Mouse (Mus musculus): ENCODE results near the gene Hp. TPM values are rescaled to one million over a fixed set of nuclear protein-coding genes. Genes with fewer than 3 reads are reported as not detected.
A peak's percentile ranks its signal among the peaks of the same experiment; 100 is the strongest.

Hp gene
- polyA plus RNA-seq (2014; fragmentation: Nextera tagmentation; extraction: Ambion mirVana): 0.17 and 0.53 TPM in 2 replicates

DNA sequence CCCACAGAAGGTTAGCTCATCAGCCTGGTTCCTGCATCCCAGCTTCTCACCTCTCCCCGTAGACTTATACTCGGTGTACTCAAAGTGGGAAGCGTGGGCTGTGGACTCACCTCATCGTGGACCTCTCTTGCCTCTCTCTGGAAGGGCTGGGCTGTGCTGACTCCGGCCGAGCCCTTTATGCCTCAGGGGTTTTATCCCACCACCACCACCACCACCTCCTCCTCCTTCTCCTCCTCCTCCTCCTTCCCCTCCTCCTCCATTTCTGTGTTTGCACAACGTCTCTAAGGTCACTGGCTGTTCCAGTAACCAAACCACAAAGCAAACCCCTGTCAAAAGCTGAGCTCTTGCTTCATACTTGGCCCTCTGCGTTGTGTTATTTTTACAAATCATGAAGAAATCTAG, at the start of gene Hp:
Gene Hp, minus strand, starts transcription at position 273 of the 402 bp plus-strand sequence.
- Histone ChIP-seq H3K4me1 (replicated peaks; ENCODE audit: control insufficient read depth, insufficient read depth, low read length) (no peaks in the 10 kb centered on the region), H3K4me2 (ENCODE audit: low read length) (no peak within 1 kb of the TSS), H3K9ac (ENCODE audit: low read length) (no peak within 1 kb of the TSS), H3K9me3 (ENCODE audit: control insufficient read depth, low read length) (no peaks in the 10 kb centered on the region), H3K27me3 (replicated peaks; ENCODE audit: control insufficient read depth, insufficient read depth, low read length) (no peaks in the 10 kb centered on the region), H3K4me3 (ENCODE audit: low read depth, low read length) (no peak within 1 kb of the TSS), H3K27ac (ENCODE audit: low read depth) (no peak within 1 kb of the TSS), H3K36me3 (ENCODE audit: control insufficient read depth, insufficient read depth, low read length) (no peaks in the 10 kb centered on the region)
- ATAC-seq (replicated peaks; ENCODE audit: low FRiP score, low TSS enrichment, low read depth) (no peak), DNase-seq (ENCODE audit: low spot score) (no peak)
- WGBS: 69% methylated on average over 8 of the region's 8 CpGs

DNA sequence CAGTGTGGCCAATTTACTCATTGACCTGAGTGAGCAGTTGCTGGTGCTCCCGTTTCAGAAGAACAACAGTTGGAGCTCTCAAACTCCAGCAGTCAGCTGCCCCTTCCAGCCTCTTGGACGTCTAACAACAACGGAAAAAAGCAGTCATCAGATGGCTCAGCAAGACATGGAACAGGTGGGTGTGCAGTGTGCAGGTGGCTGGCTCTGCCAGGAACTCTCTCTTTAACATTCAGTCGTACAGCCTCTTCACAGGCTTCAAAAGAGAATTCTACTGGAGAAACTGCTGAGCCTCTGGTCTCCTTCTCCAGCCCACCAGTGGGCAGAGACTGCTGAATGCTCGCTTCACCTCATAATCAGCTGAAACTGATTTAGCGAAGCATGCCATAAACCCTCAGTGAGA, 49.7 kb upstream of the Hp start:
- Histone ChIP-seq H3K27ac (ENCODE audit: low read depth) (no peak overlapping the region), H3K4me3 (ENCODE audit: low read depth, low read length) (no peak overlapping the region), H3K27me3 (replicated peaks; ENCODE audit: control insufficient read depth, insufficient read depth, low read length) (no peaks in the 10 kb centered on the region), H3K9ac (ENCODE audit: low read length) (no peak overlapping the region), H3K36me3 (ENCODE audit: control insufficient read depth, insufficient read depth, low read length) (no peaks in the 10 kb centered on the region), H3K4me2 (ENCODE audit: low read length) (no peak overlapping the region), H3K9me3 (ENCODE audit: control insufficient read depth, low read length) (peaks cover 6% of the 10 kb centered on the region; the same call in 1 of the 2 replicates), H3K4me1 (replicated peaks; ENCODE audit: control insufficient read depth, insufficient read depth, low read length) (no peaks in the 10 kb centered on the region)
- DNase-seq (ENCODE audit: low spot score) (no peak), ATAC-seq (replicated peaks; ENCODE audit: low FRiP score, low TSS enrichment, low read depth) (no peak)
- WGBS: 69% methylated on average over 6 of the region's 6 CpGs

DNA sequence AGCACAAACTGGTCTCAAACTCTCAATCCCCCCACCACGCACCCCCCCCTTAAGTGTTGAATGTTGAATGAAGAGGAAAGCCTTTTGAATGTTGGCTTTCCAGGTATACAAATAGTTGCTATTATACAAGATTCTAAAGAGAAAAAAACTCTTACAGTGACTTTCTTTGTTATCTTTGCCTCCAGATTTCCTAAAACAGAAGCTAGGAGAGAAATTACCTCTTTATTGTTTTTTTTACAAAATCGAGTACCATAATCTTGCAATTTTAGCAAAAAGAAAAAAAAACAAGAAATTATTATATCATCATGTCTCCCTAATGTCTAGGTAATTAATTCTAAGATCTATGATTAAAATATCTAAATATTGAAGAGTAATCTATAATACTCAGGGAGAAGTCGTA, 36.6 kb upstream of the Hp start:
- WGBS: 87% methylated on average over 3 of the region's 3 CpGs
- Histone ChIP-seq H3K9me3 (ENCODE audit: control insufficient read depth, low read length) (no peaks in the 10 kb centered on the region), H3K4me1 (replicated peaks; ENCODE audit: control insufficient read depth, insufficient read depth, low read length) (no peaks in the 10 kb centered on the region), H3K36me3 (ENCODE audit: control insufficient read depth, insufficient read depth, low read length) (no peaks in the 10 kb centered on the region), H3K9ac (ENCODE audit: low read length) (no peak overlapping the region), H3K27ac (ENCODE audit: low read depth) (no peak overlapping the region), H3K4me2 (ENCODE audit: low read length) (no peak overlapping the region), H3K27me3 (replicated peaks; ENCODE audit: control insufficient read depth, insufficient read depth, low read length) (no peaks in the 10 kb centered on the region), H3K4me3 (ENCODE audit: low read depth, low read length) (no peak overlapping the region)
- no peak for DNase-seq (ENCODE audit: low spot score)
- ATAC-seq (replicated peaks; ENCODE audit: low FRiP score, low TSS enrichment, low read depth): no peak

DNA sequence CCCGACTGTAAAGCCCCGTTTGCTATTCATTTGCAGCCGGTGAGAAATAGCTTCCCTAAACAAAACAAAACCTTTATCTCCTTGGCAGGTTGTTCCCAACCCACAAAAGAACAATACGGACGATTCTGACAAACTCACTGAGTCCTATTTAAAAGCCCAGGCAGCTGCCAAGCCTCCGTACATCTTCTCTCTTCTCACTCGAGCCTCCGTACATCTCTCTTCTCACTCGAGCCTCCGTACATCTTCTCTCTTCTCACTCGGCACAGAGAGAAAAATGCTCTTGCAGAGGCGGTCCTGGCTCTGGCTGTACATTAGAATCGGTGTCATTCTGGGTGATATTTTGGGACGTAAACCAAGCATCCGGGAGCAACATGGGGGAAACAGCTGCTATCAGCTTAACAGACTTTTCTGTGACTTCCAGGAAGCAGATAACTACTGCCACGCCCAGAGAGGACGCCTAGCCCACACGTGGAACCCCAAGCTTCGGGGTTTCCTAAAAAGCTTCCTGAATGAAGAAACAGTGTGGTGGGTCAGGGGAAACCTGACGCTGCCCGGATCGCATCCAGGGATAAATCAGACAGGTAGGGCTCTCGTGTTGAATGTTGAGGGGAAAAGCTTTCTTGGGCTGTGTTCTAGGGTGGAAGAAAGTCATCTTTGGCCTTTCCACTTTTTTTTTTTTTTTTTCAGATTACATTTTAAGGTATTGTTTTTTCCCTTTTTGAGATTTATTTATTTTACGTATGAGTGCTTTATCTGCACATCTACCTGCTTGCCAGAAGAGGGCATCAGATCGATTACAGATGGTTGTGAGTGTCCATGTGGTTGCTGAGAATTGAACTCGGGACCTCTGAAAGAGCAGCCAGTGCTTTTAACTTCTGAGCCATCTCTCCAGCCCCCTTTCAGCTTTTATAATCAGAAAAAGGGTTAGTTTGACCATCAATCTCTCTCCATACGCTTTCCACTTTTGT, 35.6 kb upstream of the Hp start, which contains the start of gene Pkd1l3:
Gene Pkd1l3, plus strand, starts transcription at position 275 of the 968 bp plus-strand sequence.
- H3K27me3 ChIP-seq (replicated peaks; ENCODE audit: control insufficient read depth, insufficient read depth, low read length): no peaks in the 10 kb centered on the region
- 62% methylated on average over 27 of the region's 27 CpGs for WGBS
- ATAC-seq (replicated peaks; ENCODE audit: low FRiP score, low TSS enrichment, low read depth) (no peak), DNase-seq (ENCODE audit: low spot score) (no peak)
- no peaks in the 10 kb centered on the region for H3K9me3 ChIP-seq (ENCODE audit: control insufficient read depth, low read length)
- H3K4me1 ChIP-seq (replicated peaks; ENCODE audit: control insufficient read depth, insufficient read depth, low read length): no peaks in the 10 kb centered on the region
- H3K9ac ChIP-seq (ENCODE audit: low read length): no peak within 1 kb of the TSS
- no peak within 1 kb of the TSS for H3K27ac ChIP-seq (ENCODE audit: low read depth)
- H3K4me2 ChIP-seq (ENCODE audit: low read length): peak within 1 kb of the TSS; percentile 18; the same call in 1 of the 2 replicates
- H3K4me3 ChIP-seq (ENCODE audit: low read depth, low read length): no peak within 1 kb of the TSS
- H3K36me3 ChIP-seq (ENCODE audit: control insufficient read depth, insufficient read depth, low read length): no peaks in the 10 kb centered on the region

DNA sequence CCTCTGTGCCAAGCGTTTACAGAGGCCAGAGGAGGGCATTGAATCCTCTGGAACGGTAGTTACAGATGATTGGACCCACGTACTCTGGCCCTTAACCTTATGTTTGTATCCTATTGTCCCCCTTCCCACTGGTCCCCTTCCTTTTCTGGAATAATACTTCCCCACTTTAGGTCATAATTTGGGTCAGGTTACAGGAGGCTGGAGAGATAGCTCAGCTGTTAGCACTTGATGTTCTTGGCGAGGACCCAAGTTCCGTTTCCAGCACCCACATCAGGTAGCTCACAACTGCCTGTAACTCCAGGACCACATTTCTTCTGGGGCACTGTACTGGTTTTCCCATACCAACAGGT, 30.2 kb upstream of the Hp start:
- Histone ChIP-seq H3K4me2 (ENCODE audit: low read length) (peak overlapping the region; percentile 97), H3K36me3 (ENCODE audit: control insufficient read depth, insufficient read depth, low read length) (peaks cover 15% of the 10 kb centered on the region), H3K4me1 (replicated peaks; ENCODE audit: control insufficient read depth, insufficient read depth, low read length) (peaks cover 8% of the 10 kb centered on the region; the same call in 1 of the 2 replicates), H3K9ac (ENCODE audit: low read length) (peak overlapping the region; percentile 69), H3K9me3 (ENCODE audit: control insufficient read depth, low read length) (no peaks in the 10 kb centered on the region), H3K4me3 (ENCODE audit: low read depth, low read length) (peak overlapping the region; percentile 79), H3K27me3 (replicated peaks; ENCODE audit: control insufficient read depth, insufficient read depth, low read length) (no peaks in the 10 kb centered on the region), H3K27ac (ENCODE audit: low read depth) (peak overlapping the region; percentile 98)
- WGBS: 11% methylated on average over 5 of the region's 5 CpGs
- ATAC-seq (replicated peaks; ENCODE audit: low FRiP score, low TSS enrichment, low read depth): no peak
- DNase-seq (ENCODE audit: low spot score): no peak

DNA sequence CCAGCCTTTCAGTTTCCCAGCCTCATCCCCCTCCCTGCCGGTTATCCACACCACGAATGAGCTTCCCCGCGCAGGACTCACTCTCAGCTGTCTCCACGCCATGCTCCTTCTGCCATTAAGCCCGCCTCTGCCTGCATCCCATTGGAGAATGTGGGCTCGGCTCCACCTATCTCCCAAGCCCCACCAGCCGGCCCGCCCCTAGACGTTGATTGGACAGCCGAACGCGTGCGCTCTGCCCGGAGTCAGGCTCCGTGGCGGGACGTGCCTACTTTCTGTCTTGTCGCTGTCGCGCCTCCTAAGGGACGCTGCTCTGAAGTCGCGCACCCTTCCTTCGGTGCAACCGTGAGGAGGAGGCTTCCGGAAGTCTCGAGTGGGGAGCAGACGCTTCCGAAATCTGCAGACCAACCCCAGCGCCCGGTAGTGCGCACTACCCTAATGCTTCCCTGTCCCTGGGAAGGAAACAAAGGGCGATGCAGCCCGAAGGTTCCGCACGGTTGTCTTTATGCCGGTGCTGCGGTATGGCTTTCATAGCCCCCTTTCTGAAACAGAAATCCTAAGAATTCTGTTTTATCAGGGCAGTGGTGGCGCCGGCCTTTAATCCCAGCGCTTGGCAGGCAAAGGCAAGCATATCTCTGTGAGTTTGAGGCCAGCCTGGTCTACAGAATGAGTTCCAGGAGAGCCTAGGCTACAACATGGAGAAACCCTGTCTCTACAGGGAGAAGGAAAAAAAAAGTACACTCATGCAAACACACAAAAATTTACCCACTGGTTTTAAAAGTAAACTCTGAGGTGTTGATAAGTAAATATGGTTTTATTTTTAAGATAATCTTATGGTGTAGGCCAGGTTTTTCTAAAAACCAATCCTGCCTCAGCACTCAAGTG, 29.5 kb upstream of the Hp start, which contains the start of gene Dhodh:
Gene Dhodh, minus strand, starts transcription at position 403 of the 882 bp plus-strand sequence.
- H3K4me1 ChIP-seq (replicated peaks; ENCODE audit: control insufficient read depth, insufficient read depth, low read length): peaks cover 8% of the 10 kb centered on the region; the same call in 1 of the 2 replicates
- peak within 1 kb of the TSS; percentile 79 for H3K4me3 ChIP-seq (ENCODE audit: low read depth, low read length)
- DNase-seq (ENCODE audit: low spot score): peak; percentile 97
- H3K36me3 ChIP-seq (ENCODE audit: control insufficient read depth, insufficient read depth, low read length): peaks cover 21% of the 10 kb centered on the region
- H3K27me3 ChIP-seq (replicated peaks; ENCODE audit: control insufficient read depth, insufficient read depth, low read length): no peaks in the 10 kb centered on the region
- peak; percentile 98 for ATAC-seq (replicated peaks; ENCODE audit: low FRiP score, low TSS enrichment, low read depth)
- H3K9ac ChIP-seq (ENCODE audit: low read length): peak within 1 kb of the TSS; percentile 69
- H3K9me3 ChIP-seq (ENCODE audit: control insufficient read depth, low read length): no peaks in the 10 kb centered on the region
- H3K27ac ChIP-seq (ENCODE audit: low read depth): peak within 1 kb of the TSS; percentile 98
- H3K4me2 ChIP-seq (ENCODE audit: low read length): peak within 1 kb of the TSS; percentile 97
- WGBS: under 1% methylated on average over 42 of the region's 42 CpGs

DNA sequence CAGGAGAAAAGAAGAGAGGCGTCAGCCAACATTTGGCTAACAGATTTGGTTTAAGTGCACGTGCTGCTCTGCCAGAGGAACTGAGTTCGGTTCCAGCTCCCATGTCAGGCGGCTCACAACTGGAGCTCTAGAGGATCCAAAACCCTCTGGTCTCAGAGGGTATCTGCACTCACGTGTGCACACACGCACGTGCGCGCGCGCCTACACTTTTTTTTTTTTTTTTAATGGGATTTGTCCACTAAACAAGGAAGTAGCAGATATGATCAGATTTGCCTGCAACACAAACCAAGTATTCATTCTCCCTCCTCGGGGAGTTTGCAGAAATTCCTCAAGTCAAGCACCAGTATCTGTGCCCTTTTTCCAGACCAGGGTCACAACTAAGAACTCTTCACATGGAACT, 28.7 kb upstream of the Hp start:
- Histone ChIP-seq H3K4me1 (replicated peaks; ENCODE audit: control insufficient read depth, insufficient read depth, low read length) (peaks cover 8% of the 10 kb centered on the region; the same call in 1 of the 2 replicates), H3K4me3 (ENCODE audit: low read depth, low read length) (peak overlapping the region; percentile 79), H3K9ac (ENCODE audit: low read length) (peak overlapping the region; percentile 69), H3K36me3 (ENCODE audit: control insufficient read depth, insufficient read depth, low read length) (peaks cover 29% of the 10 kb centered on the region), H3K9me3 (ENCODE audit: control insufficient read depth, low read length) (no peaks in the 10 kb centered on the region), H3K27ac (ENCODE audit: low read depth) (peak overlapping the region; percentile 98; the same call in 1 of the 2 replicates), H3K4me2 (ENCODE audit: low read length) (peak overlapping the region; percentile 97), H3K27me3 (replicated peaks; ENCODE audit: control insufficient read depth, insufficient read depth, low read length) (no peaks in the 10 kb centered on the region)
- peak; percentile 60 for DNase-seq (ENCODE audit: low spot score)
- WGBS: 7% methylated on average over 12 of the region's 12 CpGs
- ATAC-seq (replicated peaks; ENCODE audit: low FRiP score, low TSS enrichment, low read depth): no peak

DNA sequence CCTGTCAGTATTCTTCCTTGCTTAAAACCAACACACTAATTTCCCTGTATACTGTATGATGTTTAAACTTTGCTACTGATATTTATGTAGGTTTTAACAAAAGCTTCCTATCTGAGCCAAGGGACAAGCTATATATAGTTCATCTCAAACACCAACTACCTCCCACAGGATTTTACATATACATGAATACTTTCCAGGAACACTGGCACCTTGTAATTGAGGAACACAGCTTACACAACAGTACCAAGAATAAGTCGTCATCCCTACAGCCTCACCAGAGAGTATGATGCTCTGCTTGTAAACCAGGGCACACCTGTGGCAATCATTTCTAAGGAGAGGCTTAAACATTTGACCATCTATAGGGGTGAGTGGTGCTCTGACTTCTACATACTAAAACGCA, 27.8 kb upstream of the Hp start:
- H3K4me1 ChIP-seq (replicated peaks; ENCODE audit: control insufficient read depth, insufficient read depth, low read length): peaks cover 8% of the 10 kb centered on the region; the same call in 1 of the 2 replicates
- ATAC-seq (replicated peaks; ENCODE audit: low FRiP score, low TSS enrichment, low read depth): no peak
- no peak overlapping the region for H3K4me2 ChIP-seq (ENCODE audit: low read length)
- peaks cover 38% of the 10 kb centered on the region for H3K36me3 ChIP-seq (ENCODE audit: control insufficient read depth, insufficient read depth, low read length)
- no peaks in the 10 kb centered on the region for H3K27me3 ChIP-seq (replicated peaks; ENCODE audit: control insufficient read depth, insufficient read depth, low read length)
- no peaks in the 10 kb centered on the region for H3K9me3 ChIP-seq (ENCODE audit: control insufficient read depth, low read length)
- no peak overlapping the region for H3K27ac ChIP-seq (ENCODE audit: low read depth)
- no peak overlapping the region for H3K9ac ChIP-seq (ENCODE audit: low read length)
- WGBS: 81% methylated on average over 2 of the region's 2 CpGs
- no peak overlapping the region for H3K4me3 ChIP-seq (ENCODE audit: low read depth, low read length)
- DNase-seq (ENCODE audit: low spot score): no peak

Data from intestine, embryonic 14.5 days (tissue).